Mouse (Mus musculus) forebrain, embryonic 10.5 days (tissue): ENCODE results near the gene Pigh. TPM values are rescaled to one million over a fixed set of nuclear protein-coding genes. Genes with fewer than 3 reads are reported as not detected.
A peak's percentile ranks its signal among the peaks of the same experiment; 100 is the strongest.

Source experiments
- DNase-seq: peaks from one replicate; pipeline ENCODE4 v3.0.0-alpha.2; 2017; ENCODE audit warnings: low spot score; ENCODE audit errors: extremely low spot score
- H3K27ac ChIP-seq: fragments of 300-500 bp; sonication (generic); 2 replicates; pipeline ENCODE4 v1.5.1; 2016; ENCODE audit warnings: mild to moderate bottlenecking
- H3K27me3 ChIP-seq: fragments of 300-500 bp; sonication (generic); 2 replicates; pipeline ENCODE4 v1.6.1; 2016; ENCODE audit warnings: mild to moderate bottlenecking; ENCODE audit not compliant: poor library complexity, severe bottlenecking
- H3K36me3 ChIP-seq: fragments of 300-500 bp; sonication (generic); replicated peaks from 2 replicates; pipeline ENCODE4 v1.6.1; 2016; ENCODE audit warnings: mild to moderate bottlenecking, moderate library complexity
- H3K4me1 ChIP-seq: fragments of 300-500 bp; sonication (generic); 2 replicates; pipeline ENCODE4 v1.6.1; 2016
- H3K4me3 ChIP-seq: fragments of 300-500 bp; sonication (generic); 2 replicates; pipeline ENCODE4 v1.5.1; 2016; ENCODE audit warnings: mild to moderate bottlenecking, moderate library complexity
- H3K9me3 ChIP-seq: fragments of 300-500 bp; sonication (generic); 2 replicates; pipeline ENCODE4 v1.6.1; 2016; ENCODE audit warnings: mild to moderate bottlenecking, moderate library complexity
- WGBS: fragments of 180-500 bp; shearing (Covaris S2); methylation state at CpG from one replicate; pipeline ENCODE4 v1.1.7; 2016; 5-methylcytosine and 5-hydroxymethylcytosine counted together
- polyA plus RNA-seq: library from polyadenylated mRNA; unstranded; fragments of >200 nt; fragmentation: Nextera tagmentation; extraction: Ambion mirVana; gene quantifications from 2 replicates; pipeline ENCODE4 v1.2.1, GENCODE M21; 2016

Pigh gene
- polyA plus RNA-seq = 33.9 and 34.8 TPM in 2 replicates

DNA sequence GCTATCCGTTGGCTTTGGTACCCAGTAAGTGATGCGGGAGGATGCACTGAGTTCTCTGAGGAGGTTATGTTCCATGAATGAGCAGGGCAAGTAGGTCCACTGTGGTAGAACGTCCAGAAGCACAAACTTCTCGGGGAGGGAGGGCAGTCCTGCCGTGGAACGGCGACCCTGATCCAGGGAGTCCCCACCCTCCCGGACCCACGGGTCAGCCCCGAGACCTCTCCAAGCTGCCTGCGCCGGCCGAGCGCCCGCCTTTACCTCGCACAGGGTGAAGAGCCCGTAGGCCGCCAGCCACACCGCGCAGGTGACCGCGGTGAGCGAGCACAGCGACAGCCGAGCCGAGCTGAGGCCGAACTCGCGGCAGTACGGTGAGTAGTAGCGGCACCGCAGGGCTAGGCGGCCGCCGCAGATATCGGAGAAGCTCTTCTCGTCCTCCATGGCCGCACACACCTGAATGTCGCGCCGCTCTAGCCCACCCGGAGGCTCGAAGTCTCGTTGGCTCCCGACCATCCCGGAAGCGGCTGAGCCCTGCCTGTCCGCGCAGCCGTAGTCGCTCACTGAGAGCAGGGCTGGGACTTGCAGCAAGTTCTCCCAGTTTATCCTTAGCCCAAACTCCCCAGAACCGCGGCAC, at the start of gene Pigh:
Gene Pigh, minus strand, starts transcription at position 470 of the 631 bp plus-strand sequence.
- H3K27ac ChIP-seq = peak within 1 kb of the TSS; percentile 94
- WGBS = under 1% methylated on average over 50 of the region's 53 CpGs

DNA sequence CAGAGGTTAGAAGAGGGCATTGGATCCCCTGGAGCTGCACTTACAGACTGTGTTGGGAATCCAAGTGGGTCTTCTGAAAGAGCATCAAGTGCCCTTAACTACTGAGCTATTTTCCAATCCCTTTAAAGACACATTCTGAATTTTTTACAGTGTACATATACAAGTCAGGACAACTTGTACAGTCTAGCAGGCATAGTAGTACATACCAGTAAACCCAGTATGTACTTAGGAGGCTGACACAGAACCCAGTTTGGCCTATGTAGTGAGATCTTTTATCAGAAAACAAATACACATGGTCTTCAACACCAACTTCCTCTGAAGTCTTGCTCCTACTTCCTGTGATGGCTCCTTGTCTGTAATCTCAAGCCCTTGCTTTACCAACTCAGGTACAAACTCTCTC, 49.5 kb upstream of the Pigh start:
- DNase-seq = no peak
- H3K4me1 ChIP-seq = 0 out of 2 replicates have a peak, but pooled peaks cover 2% of the 10 kb centered on the region
- no peak overlapping the region for H3K4me3 ChIP-seq
- no peaks in the 10 kb centered on the region for H3K36me3 ChIP-seq
- no peaks in the 10 kb centered on the region for H3K9me3 ChIP-seq
- H3K27ac ChIP-seq = no peak overlapping the region
- H3K27me3 ChIP-seq = no peaks in the 10 kb centered on the region

More for the DNA sequence above, at the start of gene Pigh:
- no peaks in the 10 kb centered on the region for H3K27me3 ChIP-seq
- H3K36me3 ChIP-seq = peaks cover 22% of the 10 kb centered on the region
- H3K4me3 ChIP-seq = peak within 1 kb of the TSS; percentile 99
- H3K9me3 ChIP-seq = no peaks in the 10 kb centered on the region
- DNase-seq = peak; percentile 89
- peaks cover 18% of the 10 kb centered on the region for H3K4me1 ChIP-seq

DNA sequence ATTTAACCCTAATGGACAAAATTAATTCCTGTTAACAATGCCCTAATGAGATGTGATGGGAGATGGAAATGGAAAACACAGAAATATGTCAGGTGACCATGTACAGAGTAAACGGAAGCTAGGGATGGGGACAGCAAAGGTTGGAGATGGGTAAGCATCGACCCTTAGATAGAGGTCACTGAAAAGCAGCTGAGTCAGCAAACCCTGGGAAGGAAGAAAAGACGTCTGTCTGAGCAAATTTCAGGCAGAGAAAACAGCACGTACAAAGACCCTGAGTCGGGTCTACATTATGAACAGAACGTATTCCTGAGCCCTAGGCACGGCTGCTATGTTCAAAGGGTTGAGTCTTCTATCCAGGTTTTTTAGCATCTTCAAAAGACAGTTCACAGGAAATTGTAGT, 47.5 kb upstream of the Pigh start:
- 78% methylated on average over 7 of the region's 7 CpGs for WGBS

DNA sequence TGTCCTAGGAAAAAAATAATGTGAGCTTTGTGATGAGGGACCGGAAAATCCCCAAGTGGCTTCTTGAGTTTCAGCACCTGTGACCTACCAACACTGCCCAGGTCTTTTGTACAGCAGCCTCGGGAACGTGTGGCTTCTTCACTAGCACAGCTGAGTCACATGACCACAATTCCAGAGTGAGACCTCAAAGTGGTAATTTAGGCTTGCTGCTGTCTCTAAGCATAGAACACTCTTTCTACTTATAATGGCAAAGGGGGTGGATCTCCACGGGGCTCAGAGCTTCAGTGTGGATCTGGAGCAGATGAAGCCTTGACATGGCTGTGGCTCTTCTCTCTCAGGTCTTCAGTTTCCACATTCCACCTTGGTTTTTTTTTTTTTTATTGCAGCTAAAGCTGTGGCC, 45.7 kb upstream of the Pigh start:
- peaks cover 37% of the 10 kb centered on the region for H3K27me3 ChIP-seq
- no peak for DNase-seq
- WGBS = 42% methylated on average over 4 of the region's 4 CpGs

More for the DNA sequence above, 47.5 kb upstream of the Pigh start:
- H3K4me3 ChIP-seq = no peak overlapping the region
- no peaks in the 10 kb centered on the region for H3K36me3 ChIP-seq
- no peaks in the 10 kb centered on the region for H3K9me3 ChIP-seq
- H3K27ac ChIP-seq = no peak overlapping the region
- DNase-seq = no peak
- 0 out of 2 replicates have a peak, but pooled peaks cover 2% of the 10 kb centered on the region for H3K4me1 ChIP-seq
- peaks cover 19% of the 10 kb centered on the region for H3K27me3 ChIP-seq

DNA sequence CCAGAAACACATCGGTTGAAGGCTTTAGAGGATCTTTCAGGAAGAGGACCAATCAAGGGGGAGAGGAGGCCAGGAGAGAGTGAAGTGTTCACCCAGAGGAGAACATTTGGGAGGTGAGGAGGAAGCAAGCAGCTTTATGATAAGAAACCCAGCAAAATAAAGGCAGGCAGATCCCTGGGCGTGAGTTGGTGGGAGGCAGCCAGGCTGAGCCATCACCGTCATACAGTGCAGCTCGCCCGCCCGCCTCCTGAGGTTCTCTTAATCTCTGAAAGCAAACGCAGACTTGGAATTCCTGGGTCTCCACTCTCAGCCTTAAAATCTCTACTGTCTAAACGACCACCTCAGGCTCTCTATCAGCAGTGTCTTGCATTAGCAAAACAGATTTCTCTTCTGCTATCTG, 45.2 kb upstream of the Pigh start:
- H3K27ac ChIP-seq = no peak overlapping the region
- H3K36me3 ChIP-seq = no peaks in the 10 kb centered on the region
- no peak overlapping the region for H3K4me3 ChIP-seq
- WGBS = 33% methylated on average over 8 of the region's 8 CpGs
- H3K9me3 ChIP-seq = no peaks in the 10 kb centered on the region
- peaks cover 18% of the 10 kb centered on the region for H3K4me1 ChIP-seq
- peaks cover 41% of the 10 kb centered on the region for H3K27me3 ChIP-seq
- no peak for DNase-seq

More for the DNA sequence above, 45.7 kb upstream of the Pigh start:
- Histone ChIP-seq H3K4me1 (peaks cover 18% of the 10 kb centered on the region), H3K9me3 (no peaks in the 10 kb centered on the region), H3K27ac (no peak overlapping the region), H3K36me3 (no peaks in the 10 kb centered on the region), H3K4me3 (no peak overlapping the region)

DNA sequence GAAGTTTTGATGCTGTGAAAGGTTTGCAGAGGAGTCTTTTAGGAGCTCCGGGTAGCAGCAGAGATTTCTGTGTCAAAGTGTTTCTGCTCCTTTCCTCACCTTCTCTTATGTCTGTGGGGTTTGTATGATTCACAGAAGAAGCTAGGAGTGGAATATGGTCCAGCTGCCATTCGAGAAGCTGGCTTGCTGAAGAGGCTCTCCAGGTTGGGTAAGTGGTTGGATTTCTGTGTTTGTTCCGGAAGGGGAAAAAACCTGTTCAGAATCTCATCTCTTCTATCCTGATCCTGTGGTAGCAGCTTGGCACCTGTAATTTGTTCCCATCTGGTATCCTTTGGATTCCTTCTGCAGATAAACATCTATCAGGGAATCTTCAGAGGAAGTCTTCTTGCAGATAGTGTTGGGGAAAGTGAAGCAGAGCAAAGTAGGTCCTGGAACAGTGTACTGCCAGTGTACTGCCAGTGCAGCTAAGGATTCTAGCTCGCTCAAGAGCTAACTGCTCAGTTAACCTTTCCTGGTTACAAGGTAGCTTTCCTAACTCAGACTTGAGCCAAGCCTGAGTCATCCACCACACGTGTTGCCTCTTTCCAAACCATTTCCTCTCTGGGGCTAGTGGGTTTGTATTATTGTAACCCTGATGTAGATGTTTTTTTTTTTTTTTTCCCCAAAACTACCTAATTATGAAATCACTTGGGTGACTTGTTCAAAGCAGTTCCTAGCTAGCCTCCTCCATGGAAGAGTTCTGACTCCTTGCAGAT, 42.4 kb upstream of the Pigh start:
- DNase-seq = no peak
- Histone ChIP-seq H3K27ac (no peak overlapping the region), H3K9me3 (no peaks in the 10 kb centered on the region), H3K4me3 (peak overlapping the region; percentile 59), H3K36me3 (no peaks in the 10 kb centered on the region), H3K27me3 (peaks cover 45% of the 10 kb centered on the region), H3K4me1 (peaks cover 18% of the 10 kb centered on the region)
- 29% methylated on average over 5 of the region's 5 CpGs for WGBS

DNA sequence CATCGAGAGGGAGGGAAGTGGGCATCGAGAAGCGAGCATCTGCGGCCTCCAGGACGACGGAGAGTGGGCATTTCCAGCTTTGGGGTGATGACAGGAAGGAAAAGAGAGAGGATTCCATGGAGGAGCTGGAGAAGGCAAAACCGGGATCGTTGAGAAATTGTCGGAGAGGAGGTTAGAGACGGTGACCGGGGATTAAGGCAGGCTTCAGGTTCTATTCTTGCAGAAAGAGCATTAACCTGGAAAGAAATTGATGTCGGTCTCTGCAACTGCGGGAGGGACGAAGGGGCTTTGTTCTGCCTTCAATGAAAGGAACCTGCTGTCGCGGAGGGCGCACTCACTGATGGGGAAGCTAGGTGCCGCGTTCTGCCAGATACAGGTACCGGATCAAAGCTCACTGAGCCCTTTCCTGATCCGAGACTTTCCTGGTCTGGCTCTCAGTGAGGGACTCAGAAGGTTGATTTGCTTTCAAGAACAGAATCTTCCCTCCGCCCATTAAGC, 41.8 kb upstream of the Pigh start:
- H3K4me3 ChIP-seq = peak overlapping the region; percentile 59
- DNase-seq = peak; percentile 16
- H3K4me1 ChIP-seq = peaks cover 18% of the 10 kb centered on the region
- peaks cover 45% of the 10 kb centered on the region for H3K27me3 ChIP-seq
- under 1% methylated on average over 22 of the region's 22 CpGs for WGBS
- peak overlapping the region; percentile 44; the same call in 1 of the 2 replicates for H3K27ac ChIP-seq
- no peaks in the 10 kb centered on the region for H3K36me3 ChIP-seq
- H3K9me3 ChIP-seq = no peaks in the 10 kb centered on the region

DNA sequence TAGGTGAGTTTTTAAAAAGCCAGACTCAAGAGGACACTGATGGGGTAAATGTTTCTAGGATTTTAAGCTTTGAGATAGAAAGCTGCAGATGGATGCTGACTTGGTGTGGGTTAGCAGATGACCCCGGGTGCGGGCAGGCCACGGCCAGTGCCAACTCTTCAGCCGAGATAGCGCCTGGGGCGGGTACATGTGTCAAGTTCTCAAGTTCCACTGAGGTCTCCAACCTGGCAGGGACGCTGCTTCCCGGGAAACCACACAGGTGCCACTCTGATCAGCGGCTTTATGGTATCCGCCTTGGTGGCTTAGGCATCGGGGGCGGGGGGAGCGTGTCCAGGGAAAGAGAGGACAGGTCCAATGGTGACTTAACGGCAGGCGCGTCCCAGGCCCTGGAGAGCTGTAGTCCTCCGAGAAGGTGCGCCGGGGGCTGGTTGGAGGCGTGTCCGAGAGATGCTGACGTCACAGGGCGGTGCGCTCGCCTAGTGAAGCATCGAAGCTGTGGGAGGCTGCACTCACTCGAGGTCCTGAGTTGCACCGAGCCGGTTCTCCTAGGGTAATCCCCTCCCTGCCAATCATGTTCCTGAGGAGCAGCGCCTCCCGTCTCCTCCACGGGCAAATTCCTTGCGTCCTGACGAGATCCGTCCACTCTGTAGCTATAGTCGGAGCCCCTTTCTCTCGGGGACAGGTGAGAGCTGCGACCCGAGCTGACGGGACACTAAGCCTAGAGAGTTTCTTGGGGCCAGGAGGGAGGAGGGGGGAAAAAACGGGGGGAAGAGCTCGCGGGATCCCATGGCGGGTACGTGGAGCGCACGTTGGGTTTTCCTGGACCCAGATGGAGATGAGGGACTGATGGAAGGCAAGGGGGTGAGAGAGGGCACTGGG, 41.1 kb upstream of the Pigh start, which contains the start of gene Arg2:
Gene Arg2, plus strand, starts transcription at position 479 of the 879 bp plus-strand sequence.
- peak; percentile 77 for DNase-seq
- Histone ChIP-seq H3K36me3 (no peaks in the 10 kb centered on the region), H3K27me3 (peaks cover 45% of the 10 kb centered on the region), H3K4me3 (peak within 1 kb of the TSS; percentile 59), H3K4me1 (peaks cover 18% of the 10 kb centered on the region), H3K9me3 (no peaks in the 10 kb centered on the region), H3K27ac (peak within 1 kb of the TSS; percentile 44; the same call in 1 of the 2 replicates)
- WGBS = under 1% methylated on average over 47 of the region's 47 CpGs

DNA sequence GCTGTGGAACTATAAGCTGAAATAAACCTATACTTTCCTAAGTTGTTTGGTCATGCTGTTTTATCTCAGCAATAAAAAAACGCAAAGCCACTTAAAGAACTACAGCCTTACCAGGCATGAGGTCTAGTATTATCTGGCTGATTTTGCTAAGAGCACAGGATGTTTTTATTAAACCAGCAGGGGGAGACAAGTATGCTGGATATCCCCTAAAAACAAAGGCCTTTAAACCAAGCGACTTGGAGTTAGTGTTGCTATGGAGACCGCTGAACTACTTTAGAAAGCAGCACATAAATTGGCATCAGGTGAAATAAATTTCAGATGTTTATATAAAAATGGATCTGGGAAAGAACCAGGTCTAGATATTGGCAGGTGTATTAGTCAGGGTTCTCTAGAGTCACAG, 33.4 kb upstream of the Pigh start:
- no peak overlapping the region for H3K27ac ChIP-seq
- no peaks in the 10 kb centered on the region for H3K36me3 ChIP-seq
- DNase-seq = no peak
- no peaks in the 10 kb centered on the region for H3K27me3 ChIP-seq
- 37% methylated on average over 3 of the region's 3 CpGs for WGBS
- no peaks in the 10 kb centered on the region for H3K9me3 ChIP-seq
- H3K4me1 ChIP-seq = no peaks in the 10 kb centered on the region
- no peak overlapping the region for H3K4me3 ChIP-seq

DNA sequence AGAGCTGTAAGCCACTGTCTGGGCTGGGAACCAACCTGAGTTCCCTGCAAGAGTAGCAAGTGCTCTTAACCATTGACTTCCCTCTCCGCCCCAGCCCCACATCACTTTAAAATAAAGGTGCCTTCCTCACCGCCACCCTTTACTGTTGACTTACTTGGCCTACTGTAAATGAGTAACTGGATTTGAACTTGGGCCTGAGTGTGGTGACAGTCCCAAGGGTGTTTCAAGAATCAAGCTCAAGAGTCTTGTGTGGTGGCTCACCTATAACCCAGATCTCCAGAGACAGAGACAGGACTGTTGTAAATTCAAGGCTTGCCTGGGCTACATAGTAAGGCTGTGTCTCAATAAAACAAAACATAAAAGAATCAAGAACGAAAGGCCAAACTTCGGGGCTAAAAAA, 29.5 kb upstream of the Pigh start:
- Histone ChIP-seq H3K4me3 (no peak overlapping the region), H3K36me3 (no peaks in the 10 kb centered on the region), H3K9me3 (no peaks in the 10 kb centered on the region), H3K27me3 (no peaks in the 10 kb centered on the region), H3K27ac (no peak overlapping the region), H3K4me1 (no peaks in the 10 kb centered on the region)
- no peak for DNase-seq
- WGBS = 88% methylated on average over 4 of the region's 4 CpGs

DNA sequence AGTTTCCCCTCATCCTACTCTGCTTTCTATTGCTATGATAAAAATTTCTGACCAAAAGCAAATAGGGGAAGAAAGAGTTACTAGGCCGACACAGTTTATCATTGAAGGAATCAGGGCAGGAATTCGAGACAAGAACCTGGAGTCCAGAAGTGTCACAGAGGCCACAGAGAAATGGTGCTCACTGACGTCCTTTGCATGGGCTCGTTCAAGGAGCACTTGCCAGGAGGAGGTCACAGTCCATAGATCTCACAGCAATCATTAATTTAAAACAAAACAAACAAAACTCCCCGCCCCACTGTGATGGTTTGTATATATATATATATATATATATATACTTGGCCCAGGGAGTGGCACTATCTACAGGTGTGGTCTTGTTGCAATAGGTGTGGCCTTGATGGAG, 15.9 kb upstream of the Pigh start:
- no peaks in the 10 kb centered on the region; the same call in 1 of the 2 replicates for H3K9me3 ChIP-seq
- no peaks in the 10 kb centered on the region for H3K27me3 ChIP-seq
- H3K27ac ChIP-seq = no peak overlapping the region
- no peaks in the 10 kb centered on the region for H3K36me3 ChIP-seq
- DNase-seq = no peak
- peaks cover 8% of the 10 kb centered on the region; the same call in 1 of the 2 replicates for H3K4me1 ChIP-seq
- WGBS = 82% methylated on average over 5 of the region's 5 CpGs
- no peak overlapping the region for H3K4me3 ChIP-seq

DNA sequence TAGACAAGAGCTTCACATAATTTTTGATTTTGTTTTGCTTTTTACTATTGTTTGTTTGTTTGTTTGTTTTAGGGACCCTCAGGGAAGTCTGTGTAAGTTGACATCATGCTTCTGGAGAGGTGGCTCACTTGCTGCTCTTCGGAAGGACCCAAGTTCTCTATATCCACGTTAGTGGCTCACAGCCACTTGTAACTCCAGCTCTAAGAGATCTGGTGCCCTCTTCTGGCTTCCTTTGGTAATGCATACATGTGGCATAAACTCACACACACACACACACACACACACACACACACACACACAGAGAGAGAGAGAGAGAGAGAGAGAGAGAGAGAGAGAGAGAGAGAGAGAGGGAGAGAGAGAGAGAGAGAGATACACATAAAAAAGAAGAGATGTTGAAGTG, 15.1 kb upstream of the Pigh start:
- Histone ChIP-seq H3K27ac (no peak overlapping the region), H3K4me1 (peaks cover 8% of the 10 kb centered on the region; the same call in 1 of the 2 replicates), H3K9me3 (no peaks in the 10 kb centered on the region; the same call in 1 of the 2 replicates), H3K27me3 (no peaks in the 10 kb centered on the region), H3K4me3 (no peak overlapping the region), H3K36me3 (no peaks in the 10 kb centered on the region)
- 76% methylated on average over 2 of the region's 2 CpGs for WGBS
- no peak for DNase-seq
